Mouse (Mus musculus): ENCODE data around the gene Gm10382. TPM values are rescaled to one million over a fixed set of nuclear protein-coding genes. Genes with fewer than 3 reads are reported as not detected.

Gene Gm10382
- polyA plus RNA-seq, 2 experiments, result 0.10 TPM; not detected in 1

GRCm38 (mm10) chr5:125368156-125368555, 21.0 kb upstream of the Gm10382 start:
- Histone ChIP-seq H3K4me3 (ENCODE audit: insufficient read depth in 1 of 2, low read depth in 2 of 2, low read length in 2 of 2) (no peak overlapping the region), H3K9ac (replicated peaks) (no peak overlapping the region), H3K9me3 (ENCODE audit: control insufficient read depth, low read length) (no peaks in the 10 kb centered on the region), H3K4me2 (ENCODE audit: low read depth) (no peak overlapping the region), H3K4me1 (replicated peaks; ENCODE audit: control insufficient read depth in 2 of 2, insufficient read depth in 2 of 2, low read length in 1 of 2) (no peaks in the 10 kb centered on the region), H3K27me3 (ENCODE audit: control insufficient read depth, insufficient read depth, low read length) (no peaks in the 10 kb centered on the region; the same call in 1 of the 2 replicates), H3K27ac (no peak overlapping the region), H3K36me3 (replicated peaks; ENCODE audit: control insufficient read depth, insufficient read depth, low read depth) (no peaks in the 10 kb centered on the region)
- 59% methylated on average over 5 of the region's 5 CpGs for WGBS (ENCODE audit: insufficient replicate concordance)
- no peak for DNase-seq (ENCODE audit: low read depth in 3 of 3, low spot score in 3 of 3)
- TF ChIP-seq CTCF (IDR thresholded peaks at IDR 0.05; ENCODE audit: low read depth) (no peak), EP300 (IDR thresholded peaks at IDR 0.05; ENCODE audit: low read depth) (no peak)
- no peak for ATAC-seq (ENCODE audit: insufficient read depth)

GRCm38 (mm10) chr5:125368568-125368967, 20.6 kb upstream of the Gm10382 start:
- no peak overlapping the region for H3K4me3 ChIP-seq (ENCODE audit: insufficient read depth in 1 of 2, low read depth in 2 of 2, low read length in 2 of 2)
- no peak overlapping the region for H3K27ac ChIP-seq
- no peaks in the 10 kb centered on the region; the same call in 1 of the 2 replicates for H3K27me3 ChIP-seq (ENCODE audit: control insufficient read depth, insufficient read depth, low read length)
- no peaks in the 10 kb centered on the region for H3K9me3 ChIP-seq (ENCODE audit: control insufficient read depth, low read length)
- H3K9ac ChIP-seq (replicated peaks), result no peak overlapping the region
- H3K36me3 ChIP-seq (replicated peaks; ENCODE audit: control insufficient read depth, insufficient read depth, low read depth), result no peaks in the 10 kb centered on the region
- no peak for ATAC-seq (ENCODE audit: insufficient read depth)
- 0% methylated on average over 4 of the region's 4 CpGs for WGBS (ENCODE audit: insufficient replicate concordance)
- TF ChIP-seq EP300 (IDR thresholded peaks at IDR 0.05; ENCODE audit: low read depth), result no peak
- peak; percentile 85 for TF ChIP-seq CTCF (IDR thresholded peaks at IDR 0.05; ENCODE audit: low read depth)
- DNase-seq (ENCODE audit: low read depth in 3 of 3, low spot score in 3 of 3), result no peak
- no peak overlapping the region for H3K4me2 ChIP-seq (ENCODE audit: low read depth)
- no peaks in the 10 kb centered on the region for H3K4me1 ChIP-seq (replicated peaks; ENCODE audit: control insufficient read depth in 2 of 2, insufficient read depth in 2 of 2, low read length in 1 of 2)

- TF ChIP-seq CTCF (IDR thresholded peaks at IDR 0.05; ENCODE audit: low read depth) (peak; percentile 44), EP300 (IDR thresholded peaks at IDR 0.05; ENCODE audit: low read depth) (no peak)
- 63% methylated on average over 7 of the region's 7 CpGs for WGBS (ENCODE audit: insufficient replicate concordance)
- Histone ChIP-seq H3K4me2 (ENCODE audit: low read depth) (no peak overlapping the region), H3K9me3 (ENCODE audit: control insufficient read depth, low read length) (no peaks in the 10 kb centered on the region), H3K27ac (no peak overlapping the region), H3K36me3 (replicated peaks; ENCODE audit: control insufficient read depth, insufficient read depth, low read depth) (no peaks in the 10 kb centered on the region), H3K9ac (replicated peaks) (no peak overlapping the region), H3K27me3 (ENCODE audit: control insufficient read depth, insufficient read depth, low read length) (no peaks in the 10 kb centered on the region), H3K4me1 (replicated peaks; ENCODE audit: control insufficient read depth in 2 of 2, insufficient read depth in 2 of 2, low read length in 1 of 2) (no peaks in the 10 kb centered on the region), H3K4me3 (ENCODE audit: insufficient read depth in 1 of 2, low read depth in 2 of 2, low read length in 2 of 2) (no peak overlapping the region)
- ATAC-seq (ENCODE audit: insufficient read depth) (no peak), DNase-seq (ENCODE audit: low read depth in 3 of 3, low spot score in 3 of 3) (no peak)
These were observed 18.0 kb upstream of the Gm10382 start for GRCm38 (mm10) chr5:125370950-125371693.

DNA sequence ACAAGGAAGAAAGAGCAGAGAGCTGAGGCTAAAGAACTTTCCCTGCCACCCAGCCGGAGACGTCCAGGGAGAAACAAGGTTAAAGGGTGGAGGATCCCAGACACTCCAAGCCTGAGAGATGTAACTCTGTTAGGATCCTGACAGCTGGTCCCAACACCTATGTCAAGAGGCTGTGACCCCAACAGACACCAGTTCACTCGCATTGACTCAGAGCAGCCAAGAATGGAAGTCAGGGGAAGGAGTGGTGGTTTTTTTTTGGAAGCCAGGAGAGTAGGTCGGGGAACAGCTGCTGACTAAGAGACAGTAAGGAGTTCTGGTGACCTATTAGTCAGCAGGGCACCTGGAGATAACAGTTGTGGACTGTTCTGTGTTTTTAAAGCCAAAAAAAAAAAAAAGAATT, 17.1 kb upstream of the Gm10382 start:
- TF ChIP-seq EP300 (IDR thresholded peaks at IDR 0.05; ENCODE audit: low read depth), result no peak
- H3K9me3 ChIP-seq (ENCODE audit: control insufficient read depth, low read length), result no peaks in the 10 kb centered on the region
- H3K27me3 ChIP-seq (ENCODE audit: control insufficient read depth, insufficient read depth, low read length), result no peaks in the 10 kb centered on the region
- no peak overlapping the region for H3K4me2 ChIP-seq (ENCODE audit: low read depth)
- no peak for ATAC-seq (ENCODE audit: insufficient read depth)
- 58% methylated on average over 4 of the region's 4 CpGs for WGBS (ENCODE audit: insufficient replicate concordance)
- H3K36me3 ChIP-seq (replicated peaks; ENCODE audit: control insufficient read depth, insufficient read depth, low read depth), result no peaks in the 10 kb centered on the region
- no peak for DNase-seq (ENCODE audit: low read depth in 3 of 3, low spot score in 3 of 3)
- H3K27ac ChIP-seq, result no peak overlapping the region
- H3K4me3 ChIP-seq (ENCODE audit: insufficient read depth in 1 of 2, low read depth in 2 of 2, low read length in 2 of 2), result no peak overlapping the region
- H3K9ac ChIP-seq (replicated peaks), result no peak overlapping the region
- H3K4me1 ChIP-seq (replicated peaks; ENCODE audit: control insufficient read depth in 2 of 2, insufficient read depth in 2 of 2, low read length in 1 of 2), result no peaks in the 10 kb centered on the region

- no peak for DNase-seq (ENCODE audit: low read depth in 3 of 3, low spot score in 3 of 3)
- Histone ChIP-seq H3K4me1 (replicated peaks; ENCODE audit: control insufficient read depth in 2 of 2, insufficient read depth in 2 of 2, low read length in 1 of 2) (no peaks in the 10 kb centered on the region), H3K4me2 (ENCODE audit: low read depth) (no peak overlapping the region), H3K36me3 (replicated peaks; ENCODE audit: control insufficient read depth, insufficient read depth, low read depth) (no peaks in the 10 kb centered on the region), H3K27ac (no peak overlapping the region), H3K4me3 (ENCODE audit: insufficient read depth in 1 of 2, low read depth in 2 of 2, low read length in 2 of 2) (no peak overlapping the region), H3K27me3 (ENCODE audit: control insufficient read depth, insufficient read depth, low read length) (no peaks in the 10 kb centered on the region), H3K9ac (replicated peaks) (no peak overlapping the region), H3K9me3 (ENCODE audit: control insufficient read depth, low read length) (no peaks in the 10 kb centered on the region)
- ATAC-seq (ENCODE audit: insufficient read depth), result no peak
- no peak for TF ChIP-seq CTCF (IDR thresholded peaks at IDR 0.05; ENCODE audit: low read depth)
- no peak for TF ChIP-seq EP300 (IDR thresholded peaks at IDR 0.05; ENCODE audit: low read depth)
- WGBS (ENCODE audit: insufficient replicate concordance), result 59% methylated on average over 2 of the region's 2 CpGs
These were observed 13.3 kb upstream of the Gm10382 start for GRCm38 (mm10) chr5:125375871-125376270.

All from liver, embryonic 14.5 days (tissue).